Mouse (Mus musculus): ENCODE data around the gene Hsph1. TPM values are rescaled to one million over a fixed set of nuclear protein-coding genes. Genes with fewer than 3 reads are reported as not detected.

Hsph1 gene
- total and polyA plus RNA-seq, 3 experiments, result 12.6 to 75.7 (median 62.1) TPM

DNA sequence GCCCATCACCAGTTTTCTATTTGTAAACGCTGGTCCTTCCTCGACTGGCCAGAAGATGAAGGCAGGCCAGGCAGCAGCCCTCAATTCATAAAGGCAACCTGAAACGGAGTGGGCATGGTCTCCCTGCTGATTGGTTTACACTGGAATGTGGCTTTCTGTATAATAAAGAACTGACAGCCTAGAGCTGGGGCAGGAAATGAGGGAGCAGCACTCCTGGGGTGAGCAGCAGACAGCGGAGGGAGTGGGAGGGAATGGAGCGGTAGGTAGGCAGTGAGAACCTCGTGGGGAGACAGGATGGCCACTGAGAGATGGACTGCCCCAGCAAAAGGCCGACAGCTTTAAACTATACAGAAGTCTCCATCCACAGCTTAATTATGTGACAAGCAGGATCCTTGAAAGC lies 14.0 kb downstream of the Hsph1 start:
- Histone ChIP-seq H3K27me3 (ENCODE audit: control insufficient read depth, insufficient read depth, low read length) (no peaks in the 10 kb centered on the region), H3K36me3 (ENCODE audit: control insufficient read depth, insufficient read depth, low read length) (no peaks in the 10 kb centered on the region; the same call in 1 of the 2 replicates), H3K27ac (no peak overlapping the region), H3K79me2 (replicated peaks; ENCODE audit: control insufficient read depth, insufficient read depth, low read length) (no peaks in the 10 kb centered on the region), H3K4me3 (no peak overlapping the region), H3K9ac (ENCODE audit: low read depth, low read length) (no peak overlapping the region), H3K4me1 (ENCODE audit: control insufficient read depth, insufficient read depth, low read length) (no peaks in the 10 kb centered on the region)
- DNase-seq, result no peak
- whole genome bisulfite sequencing, result 71% methylated on average over 7 of the region's 7 CpGs
- TF ChIP-seq EP300 (IDR thresholded peaks at IDR 0.05; ENCODE audit: insufficient read depth, low read depth, low read length), result no peak
- no peak for TF ChIP-seq POLR2A (IDR thresholded peaks at IDR 0.05; ENCODE audit: insufficient read depth, low read depth, low read length)
- intact Hi-C loops (cut with DNase I), result no loop called here

DNA sequence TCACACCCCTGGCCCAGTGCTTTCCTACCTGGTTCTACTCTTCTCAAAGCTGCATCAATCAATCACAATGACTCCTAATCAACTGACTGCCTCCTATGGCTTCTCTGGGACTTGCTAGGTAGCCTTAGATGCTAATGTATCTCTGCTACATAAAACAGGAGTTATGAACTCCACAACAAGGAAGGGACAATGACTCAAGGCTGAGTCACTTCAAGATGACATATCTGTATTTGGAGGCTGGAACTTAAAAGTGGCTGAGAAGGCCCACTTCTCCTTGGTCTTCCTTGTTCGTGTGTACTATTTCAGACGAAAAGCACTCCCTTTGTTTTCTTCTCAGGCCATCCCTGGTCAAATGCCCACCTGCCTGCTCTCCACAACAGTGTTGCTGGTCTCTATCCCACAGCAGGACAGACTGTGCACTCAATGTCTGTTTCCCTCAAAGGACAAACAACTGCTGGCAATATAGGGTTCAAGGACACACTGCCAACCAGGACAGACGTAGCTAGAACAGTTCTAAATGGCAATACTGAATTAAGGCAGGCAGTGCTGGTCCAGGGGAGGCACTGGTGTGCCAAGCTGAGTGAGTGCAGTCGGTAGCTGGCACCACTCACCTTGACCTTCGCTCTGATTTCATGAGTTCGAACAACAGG lies 18.3 kb downstream of the Hsph1 start:
- Histone ChIP-seq H3K36me3 (ENCODE audit: control insufficient read depth, insufficient read depth, low read length) (no peaks in the 10 kb centered on the region), H3K79me2 (replicated peaks; ENCODE audit: control insufficient read depth, insufficient read depth, low read length) (no peaks in the 10 kb centered on the region), H3K27me3 (ENCODE audit: control insufficient read depth, insufficient read depth, low read length) (no peaks in the 10 kb centered on the region), H3K9ac (ENCODE audit: low read depth, low read length) (no peak overlapping the region), H3K4me1 (ENCODE audit: control insufficient read depth, insufficient read depth, low read length) (no peaks in the 10 kb centered on the region), H3K27ac (no peak overlapping the region), H3K4me3 (no peak overlapping the region)
- 89% methylated on average over 6 of the region's 6 CpGs for WGBS
- intact Hi-C loops (cut with DNase I), result no loop called here
- DNase-seq, result no peak
- TF ChIP-seq POLR2A (IDR thresholded peaks at IDR 0.05; ENCODE audit: insufficient read depth, low read depth, low read length) (no peak), CTCF (IDR thresholded peaks at IDR 0.05) (no peak), EP300 (IDR thresholded peaks at IDR 0.05; ENCODE audit: insufficient read depth, low read depth, low read length) (no peak)

- TF ChIP-seq POLR2A (IDR thresholded peaks at IDR 0.05; ENCODE audit: insufficient read depth, low read depth, low read length) (no peak), CTCF (IDR thresholded peaks at IDR 0.05) (no peak), EP300 (IDR thresholded peaks at IDR 0.05; ENCODE audit: insufficient read depth, low read depth, low read length) (no peak)
- Histone ChIP-seq H3K9ac (ENCODE audit: low read depth, low read length) (no peak overlapping the region), H3K79me2 (replicated peaks; ENCODE audit: control insufficient read depth, insufficient read depth, low read length) (no peaks in the 10 kb centered on the region), H3K36me3 (ENCODE audit: control insufficient read depth, insufficient read depth, low read length) (no peaks in the 10 kb centered on the region), H3K27ac (no peak overlapping the region), H3K4me3 (no peak overlapping the region), H3K4me1 (ENCODE audit: control insufficient read depth, insufficient read depth, low read length) (no peaks in the 10 kb centered on the region), H3K27me3 (ENCODE audit: control insufficient read depth, insufficient read depth, low read length) (no peaks in the 10 kb centered on the region)
- 91% methylated on average over 10 of the region's 10 CpGs for WGBS
- intact Hi-C loops (cut with DNase I), result no loop called here
- DNase-seq, result no peak
Observed at GRCm38 (mm10) chr5:149616817-149617216, 19.4 kb downstream of the Hsph1 start.

DNA sequence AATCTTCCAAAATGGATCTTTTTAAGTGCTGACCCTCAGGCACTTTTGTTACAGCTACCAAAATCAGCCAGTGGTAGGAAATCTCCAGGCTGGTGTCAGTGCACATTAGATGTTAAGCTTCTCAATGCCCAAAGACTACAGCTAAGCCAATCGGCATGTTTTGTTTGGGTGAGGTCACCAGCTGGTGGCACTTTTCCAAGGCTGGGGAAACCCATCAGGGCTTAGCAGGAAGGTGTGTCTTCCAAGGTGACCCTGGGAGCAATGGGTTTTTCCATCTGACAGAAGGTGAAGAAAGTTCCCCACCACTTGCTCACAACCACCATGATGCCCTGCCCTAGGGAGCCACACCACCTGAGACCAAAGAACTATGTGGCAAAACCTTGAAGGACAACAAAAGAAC lies 20.0 kb downstream of the Hsph1 start:
- no peak for TF ChIP-seq CTCF (IDR thresholded peaks at IDR 0.05)
- TF ChIP-seq POLR2A (IDR thresholded peaks at IDR 0.05; ENCODE audit: insufficient read depth, low read depth, low read length), result no peak
- no peak for TF ChIP-seq EP300 (IDR thresholded peaks at IDR 0.05; ENCODE audit: insufficient read depth, low read depth, low read length)
- 66% methylated on average over 1 of the region's 1 CpGs for WGBS
- DNase-seq, result no peak
- no peak overlapping the region for H3K9ac ChIP-seq (ENCODE audit: low read depth, low read length)
- no peaks in the 10 kb centered on the region for H3K36me3 ChIP-seq (ENCODE audit: control insufficient read depth, insufficient read depth, low read length)
- H3K79me2 ChIP-seq (replicated peaks; ENCODE audit: control insufficient read depth, insufficient read depth, low read length), result no peaks in the 10 kb centered on the region
- H3K27me3 ChIP-seq (ENCODE audit: control insufficient read depth, insufficient read depth, low read length), result no peaks in the 10 kb centered on the region
- no peaks in the 10 kb centered on the region for H3K4me1 ChIP-seq (ENCODE audit: control insufficient read depth, insufficient read depth, low read length)
- H3K27ac ChIP-seq, result no peak overlapping the region
- intact Hi-C loops (cut with DNase I), result no loop called here
- no peak overlapping the region for H3K4me3 ChIP-seq

DNA sequence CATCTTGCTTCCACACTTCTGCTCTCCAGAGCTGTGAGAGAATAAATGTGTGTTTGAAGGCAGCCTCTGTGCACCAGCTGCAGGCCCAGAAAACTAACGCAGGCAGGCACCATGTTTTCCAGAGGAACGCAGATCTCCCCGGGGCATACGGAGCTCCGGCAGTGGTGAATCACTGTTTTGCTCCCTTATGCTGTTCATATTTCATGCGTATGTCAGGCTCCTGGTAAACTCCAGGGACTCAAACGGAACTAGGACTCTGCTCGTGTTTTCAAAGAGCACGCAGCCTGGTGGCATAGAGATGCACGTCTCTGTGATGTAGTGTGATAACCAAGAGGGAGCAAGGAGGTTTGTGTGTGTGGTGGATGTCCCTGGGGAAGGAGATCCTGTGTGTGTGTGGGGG lies 23.4 kb downstream of the Hsph1 start:
- no peaks in the 10 kb centered on the region for H3K27me3 ChIP-seq (ENCODE audit: control insufficient read depth, insufficient read depth, low read length)
- intact Hi-C loops (cut with DNase I), result no loop called here
- DNase-seq, result no peak
- H3K9ac ChIP-seq (ENCODE audit: low read depth, low read length), result no peak overlapping the region
- no peak for TF ChIP-seq EP300 (IDR thresholded peaks at IDR 0.05; ENCODE audit: insufficient read depth, low read depth, low read length)
- TF ChIP-seq CTCF (IDR thresholded peaks at IDR 0.05), result no peak
- no peak for TF ChIP-seq POLR2A (IDR thresholded peaks at IDR 0.05; ENCODE audit: insufficient read depth, low read depth, low read length)
- H3K4me1 ChIP-seq (ENCODE audit: control insufficient read depth, insufficient read depth, low read length), result no peaks in the 10 kb centered on the region
- no peak overlapping the region for H3K27ac ChIP-seq
- H3K79me2 ChIP-seq (replicated peaks; ENCODE audit: control insufficient read depth, insufficient read depth, low read length), result no peaks in the 10 kb centered on the region
- 70% methylated on average over 10 of the region's 10 CpGs for WGBS
- no peaks in the 10 kb centered on the region for H3K36me3 ChIP-seq (ENCODE audit: control insufficient read depth, insufficient read depth, low read length)
- H3K4me3 ChIP-seq, result no peak overlapping the region

- intact Hi-C loops (cut with DNase I), result no loop called here
- Histone ChIP-seq H3K79me2 (replicated peaks; ENCODE audit: control insufficient read depth, insufficient read depth, low read length) (no peaks in the 10 kb centered on the region), H3K27ac (no peak overlapping the region), H3K27me3 (ENCODE audit: control insufficient read depth, insufficient read depth, low read length) (no peaks in the 10 kb centered on the region), H3K9ac (ENCODE audit: low read depth, low read length) (no peak overlapping the region), H3K4me3 (no peak overlapping the region), H3K4me1 (ENCODE audit: control insufficient read depth, insufficient read depth, low read length) (no peaks in the 10 kb centered on the region), H3K36me3 (ENCODE audit: control insufficient read depth, insufficient read depth, low read length) (no peaks in the 10 kb centered on the region)
- no peak for DNase-seq
- WGBS, result 83% methylated on average over 3 of the region's 3 CpGs
- TF ChIP-seq EP300 (IDR thresholded peaks at IDR 0.05; ENCODE audit: insufficient read depth, low read depth, low read length), result no peak
- no peak for TF ChIP-seq CTCF (IDR thresholded peaks at IDR 0.05)
- TF ChIP-seq POLR2A (IDR thresholded peaks at IDR 0.05; ENCODE audit: insufficient read depth, low read depth, low read length), result no peak
Observed at GRCm38 (mm10) chr5:149612165-149612518, 24.0 kb downstream of the Hsph1 start.

Measured in heart, adult 2 months (tissue).